Mouse (Mus musculus) embryonic facial prominence, embryonic 11.5 days (tissue): ENCODE measurements around the gene Pitpnc1. TPM values are rescaled to one million over a fixed set of nuclear protein-coding genes. Genes with fewer than 3 reads are reported as not detected.

Experiments used
- ATAC-seq: fragments of 200-750 bp; cut with Nextera tagmentation; replicated peaks from 2 replicates; pipeline ENCODE4 v1.8.0; 2017; ENCODE audit warnings: low read depth; ENCODE audit not compliant: insufficient number of reproducible peaks, low FRiP score, low TSS enrichment
- DNase-seq: peaks from one replicate; pipeline ENCODE4 v3.0.0-alpha.2; 2015; ENCODE audit warnings: low spot score
- H3K27ac ChIP-seq: fragments of 300-500 bp; sonication (generic); replicated peaks from 2 replicates; pipeline ENCODE4 v1.5.1; 2014; ENCODE audit warnings: mild to moderate bottlenecking, low read depth, low read length, control low read depth
- H3K27me3 ChIP-seq: fragments of 300-500 bp; sonication (generic); 2 replicates; pipeline ENCODE4 v1.6.1; 2014; ENCODE audit warnings: mild to moderate bottlenecking, low read length, moderate library complexity, mixed read lengths; ENCODE audit not compliant: control insufficient read depth, insufficient read depth
- H3K36me3 ChIP-seq: fragments of 300-500 bp; sonication (generic); replicated peaks from 2 replicates; pipeline ENCODE4 v1.6.1; 2014; ENCODE audit warnings: low read depth, mild to moderate bottlenecking, low read length, moderate library complexity, mixed read lengths; ENCODE audit not compliant: control insufficient read depth, insufficient read depth
- H3K4me1 ChIP-seq: fragments of 300-500 bp; sonication (generic); 2 replicates; pipeline ENCODE4 v1.6.1; 2014; ENCODE audit warnings: low read length, mixed read lengths; ENCODE audit not compliant: control insufficient read depth, insufficient read depth
- H3K4me2 ChIP-seq: fragments of 300-500 bp; sonication (generic); 2 replicates; pipeline ENCODE4 v1.6.1; 2014; ENCODE audit warnings: low read depth, mild to moderate bottlenecking, control low read depth, low read length, moderate library complexity
- H3K4me3 ChIP-seq: fragments of 300-500 bp; sonication (generic); 2 replicates; pipeline ENCODE4 v1.5.1; 2014; ENCODE audit warnings: low read depth, low read length, control low read depth
- H3K9ac ChIP-seq: fragments of 300-500 bp; sonication (generic); replicated peaks from 2 replicates; pipeline ENCODE4 v1.6.1; 2014; ENCODE audit warnings: mild to moderate bottlenecking, control low read depth, low read length
- H3K9me3 ChIP-seq: fragments of 300-500 bp; sonication (generic); replicated peaks from 2 replicates; pipeline ENCODE4 v1.6.1; 2016; ENCODE audit warnings: mild to moderate bottlenecking, low read length, inconsistent platforms, mixed read lengths; ENCODE audit not compliant: control insufficient read depth
- WGBS: fragments of 180-500 bp; shearing (Covaris S2); extraction: QIAGEN DNeasy Blood & Tissue Kit; methylation state at CpG from one replicate; pipeline ENCODE4 v1.1.7; 2014; 5-methylcytosine and 5-hydroxymethylcytosine counted together
- polyA plus RNA-seq: library from polyadenylated mRNA; unstranded; fragments of >200 nt; fragmentation: Nextera tagmentation; extraction: Ambion mirVana; gene quantifications from 2 replicates; pipeline ENCODE4 v1.2.1, GENCODE M21; 2014

Pitpnc1 gene
- polyA plus RNA-seq, 1 experiment from 2014 or later: 45.1 TPM

GRCm38 (mm10) chr11:107226431-107226830 is 244.1 kb downstream of the Pitpnc1 start:
- Histone ChIP-seq H3K9me3 (no peaks in the 10 kb centered on the region), H3K4me3 (no peak overlapping the region), H3K27ac (no peak overlapping the region), H3K9ac (no peak overlapping the region), H3K36me3 (no peaks in the 10 kb centered on the region; the same call in 1 of the 2 replicates), H3K4me2 (no peak overlapping the region), H3K27me3 (no peaks in the 10 kb centered on the region), H3K4me1 (no peaks in the 10 kb centered on the region)
- no peak for ATAC-seq
- 85% methylated on average over 1 of the region's 1 CpGs for WGBS
- DNase-seq: no peak

GRCm38 (mm10) chr11:107226013-107226412 is 244.5 kb downstream of the Pitpnc1 start:
- no peak for ATAC-seq
- Histone ChIP-seq H3K9ac (no peak overlapping the region), H3K27ac (no peak overlapping the region), H3K4me2 (no peak overlapping the region), H3K36me3 (no peaks in the 10 kb centered on the region), H3K4me3 (no peak overlapping the region), H3K4me1 (no peaks in the 10 kb centered on the region), H3K27me3 (no peaks in the 10 kb centered on the region), H3K9me3 (no peaks in the 10 kb centered on the region)
- WGBS: 89% methylated on average over 10 of the region's 10 CpGs
- no peak for DNase-seq

- ATAC-seq: no peak
- no peak for DNase-seq
- Histone ChIP-seq H3K4me3 (no peak overlapping the region), H3K4me1 (no peaks in the 10 kb centered on the region), H3K27ac (no peak overlapping the region), H3K36me3 (no peaks in the 10 kb centered on the region), H3K4me2 (no peak overlapping the region), H3K9me3 (no peaks in the 10 kb centered on the region), H3K27me3 (no peaks in the 10 kb centered on the region), H3K9ac (no peak overlapping the region)
- 89% methylated on average over 5 of the region's 5 CpGs for WGBS
These were observed 245.2 kb downstream of the Pitpnc1 start for GRCm38 (mm10) chr11:107225301-107225700.

- Histone ChIP-seq H3K4me3 (no peak overlapping the region), H3K4me1 (no peaks in the 10 kb centered on the region), H3K27ac (no peak overlapping the region), H3K36me3 (no peaks in the 10 kb centered on the region), H3K9me3 (no peaks in the 10 kb centered on the region), H3K9ac (no peak overlapping the region), H3K27me3 (no peaks in the 10 kb centered on the region), H3K4me2 (no peak overlapping the region)
- ATAC-seq (no peak), DNase-seq (peak; percentile 37)
- whole genome bisulfite sequencing: 38% methylated on average over 8 of the region's 8 CpGs
These were observed 246.8 kb downstream of the Pitpnc1 start for GRCm38 (mm10) chr11:107223667-107224214.

GRCm38 (mm10) chr11:107223169-107223561 is 247.3 kb downstream of the Pitpnc1 start:
- H3K9ac ChIP-seq: no peak overlapping the region
- H3K4me3 ChIP-seq: no peak overlapping the region
- H3K9me3 ChIP-seq: no peaks in the 10 kb centered on the region
- DNase-seq (no peak), ATAC-seq (no peak)
- no peak overlapping the region for H3K4me2 ChIP-seq
- H3K27ac ChIP-seq: no peak overlapping the region
- no peaks in the 10 kb centered on the region for H3K36me3 ChIP-seq
- H3K27me3 ChIP-seq: no peaks in the 10 kb centered on the region
- WGBS: 82% methylated on average over 1 of the region's 1 CpGs
- no peaks in the 10 kb centered on the region for H3K4me1 ChIP-seq

DNA sequence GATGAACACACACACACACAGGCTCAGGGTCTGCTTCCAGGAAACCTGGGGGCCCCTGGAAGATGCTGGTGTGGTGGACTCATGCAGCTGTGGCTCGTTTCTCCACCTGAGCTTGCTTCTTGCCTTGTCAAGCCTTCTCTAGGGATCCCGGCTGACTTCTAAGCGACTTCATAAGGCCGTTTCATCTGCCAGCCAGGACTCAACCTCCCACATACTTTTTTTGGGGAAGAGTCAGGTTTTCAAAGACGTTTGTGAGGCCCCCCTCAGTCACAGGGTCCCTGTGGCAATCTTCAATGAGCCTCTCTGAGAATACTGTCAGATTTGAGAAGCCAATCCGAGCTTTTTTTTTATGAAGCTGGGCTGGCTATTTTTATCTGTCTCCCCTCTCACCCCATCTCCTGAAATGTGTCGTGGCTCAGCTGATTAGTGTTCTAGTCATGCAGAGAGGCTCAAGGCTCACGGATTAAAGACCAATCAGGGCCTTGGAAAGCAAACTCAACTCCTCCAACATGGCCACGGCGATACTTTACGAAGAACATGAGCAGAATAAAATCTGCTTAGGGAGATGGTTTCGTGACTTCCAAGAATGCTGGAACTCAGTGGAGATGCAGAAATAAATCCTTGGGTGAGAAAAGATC is 247.8 kb downstream of the Pitpnc1 start:
- H3K27me3 ChIP-seq: no peaks in the 10 kb centered on the region
- H3K9ac ChIP-seq: no peak overlapping the region
- no peaks in the 10 kb centered on the region for H3K4me1 ChIP-seq
- WGBS: 74% methylated on average over 12 of the region's 12 CpGs
- no peak overlapping the region for H3K27ac ChIP-seq
- H3K9me3 ChIP-seq: no peaks in the 10 kb centered on the region
- DNase-seq: no peak
- H3K4me2 ChIP-seq: no peak overlapping the region
- no peak overlapping the region for H3K4me3 ChIP-seq
- no peak for ATAC-seq
- H3K36me3 ChIP-seq: no peaks in the 10 kb centered on the region

GRCm38 (mm10) chr11:107215111-107215510 is 255.4 kb downstream of the Pitpnc1 start:
- Histone ChIP-seq H3K9me3 (no peaks in the 10 kb centered on the region), H3K4me2 (no peak overlapping the region), H3K27me3 (no peaks in the 10 kb centered on the region), H3K27ac (no peak overlapping the region), H3K9ac (no peak overlapping the region), H3K4me3 (no peak overlapping the region), H3K36me3 (no peaks in the 10 kb centered on the region; the same call in 1 of the 2 replicates), H3K4me1 (no peaks in the 10 kb centered on the region)
- 85% methylated on average over 9 of the region's 9 CpGs for WGBS
- no peak for DNase-seq
- no peak for ATAC-seq

DNA sequence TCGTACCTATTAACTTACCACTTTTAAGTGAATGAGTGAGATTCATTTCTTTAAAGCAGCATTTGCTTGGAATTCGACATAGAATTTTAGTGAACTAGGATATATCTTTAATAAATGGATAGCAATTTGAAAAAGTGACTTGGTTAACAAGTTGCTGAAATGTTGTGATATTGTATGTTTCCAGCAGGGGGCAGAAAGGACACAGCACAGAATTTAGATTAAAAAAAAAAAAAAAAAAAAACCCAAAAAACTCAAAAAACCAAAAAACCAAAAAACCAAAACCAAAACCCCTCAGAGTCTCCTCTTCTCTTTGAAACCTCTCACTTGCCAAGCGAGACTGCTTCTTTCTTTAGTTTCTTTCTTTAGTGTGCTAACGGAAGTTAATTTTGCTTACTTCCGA is 256.8 kb downstream of the Pitpnc1 start:
- Histone ChIP-seq H3K27me3 (no peaks in the 10 kb centered on the region), H3K27ac (no peak overlapping the region), H3K4me1 (no peaks in the 10 kb centered on the region), H3K36me3 (no peaks in the 10 kb centered on the region; the same call in 1 of the 2 replicates), H3K4me2 (no peak overlapping the region), H3K9ac (no peak overlapping the region), H3K9me3 (no peaks in the 10 kb centered on the region), H3K4me3 (no peak overlapping the region)
- DNase-seq (peak; percentile 78), ATAC-seq (no peak)
- 79% methylated on average over 5 of the region's 5 CpGs for WGBS
